Mouse (Mus musculus): ENCODE results near the gene Rgl2. TPM values are rescaled to one million over a fixed set of nuclear protein-coding genes. Genes with fewer than 3 reads are reported as not detected.
A peak's percentile ranks its signal among the peaks of the same experiment; 100 is the strongest.

The Rgl2 gene
- polyA plus RNA-seq, 1 experiment from 2014 or later, result 38.9 TPM

GRCm38 (mm10) chr17:33920282-33921097, 8.9 kb upstream of the Rgl2 start:
- Histone ChIP-seq H3K4me2 (ENCODE audit: low read length) (peak overlapping the region; percentile 99), H3K9ac (ENCODE audit: low read length) (peak overlapping the region; percentile 87), H3K36me3 (ENCODE audit: control insufficient read depth, insufficient read depth, low read length) (peaks cover 13% of the 10 kb centered on the region), H3K27me3 (ENCODE audit: control insufficient read depth, insufficient read depth, low read length) (no peaks in the 10 kb centered on the region), H3K9me3 (ENCODE audit: control insufficient read depth, low read length) (no peaks in the 10 kb centered on the region), H3K4me3 (ENCODE audit: control insufficient read depth in 1 of 2, insufficient read depth in 1 of 2, low read depth in 1 of 2, low read length in 2 of 2) (peak overlapping the region; percentile 81 to 83), H3K27ac (replicated peaks in 1 of 2; ENCODE audit: control insufficient read depth in 1 of 2, insufficient read depth in 1 of 2, low read depth in 2 of 2, low read length in 2 of 2) (peak overlapping the region; percentile 76 to 78; a peak in 3 of 4 replicates), H3K4me1 (ENCODE audit: control insufficient read depth in 2 of 2, insufficient read depth in 2 of 2, low read length in 2 of 2) (peaks cover 11 to 17% of the 10 kb centered on the region in 2 experiments)
- WGBS, result under 1% methylated on average over 36 of the region's 36 CpGs
- no peak for ATAC-seq (ENCODE audit: insufficient number of reproducible peaks, insufficient read depth, low FRiP score, low read depth)

- no peaks in the 10 kb centered on the region for H3K9me3 ChIP-seq (ENCODE audit: control insufficient read depth, low read length)
- H3K4me3 ChIP-seq (ENCODE audit: control insufficient read depth in 1 of 2, insufficient read depth in 1 of 2, low read depth in 1 of 2, low read length in 2 of 2), result no peak overlapping the region
- H3K36me3 ChIP-seq (ENCODE audit: control insufficient read depth, insufficient read depth, low read length), result peaks cover 15% of the 10 kb centered on the region
- no peak overlapping the region for H3K27ac ChIP-seq (replicated peaks in 1 of 2; ENCODE audit: control insufficient read depth in 1 of 2, insufficient read depth in 1 of 2, low read depth in 2 of 2, low read length in 2 of 2)
- H3K9ac ChIP-seq (ENCODE audit: low read length), result no peak overlapping the region
- H3K4me1 ChIP-seq (ENCODE audit: control insufficient read depth in 2 of 2, insufficient read depth in 2 of 2, low read length in 2 of 2), result peaks cover 11 to 17% of the 10 kb centered on the region in 2 experiments
- H3K27me3 ChIP-seq (ENCODE audit: control insufficient read depth, insufficient read depth, low read length), result no peaks in the 10 kb centered on the region
- 86% methylated on average over 7 of the region's 7 CpGs for WGBS
- no peak overlapping the region for H3K4me2 ChIP-seq (ENCODE audit: low read length)
- no peak for ATAC-seq (ENCODE audit: insufficient number of reproducible peaks, insufficient read depth, low FRiP score, low read depth)
Observed at GRCm38 (mm10) chr17:33921361-33921760, 8.0 kb upstream of the Rgl2 start.

GRCm38 (mm10) chr17:33924577-33925283, 4.6 kb upstream of the Rgl2 start:
- Histone ChIP-seq H3K27ac (replicated peaks in 1 of 2; ENCODE audit: control insufficient read depth in 1 of 2, insufficient read depth in 1 of 2, low read depth in 2 of 2, low read length in 2 of 2) (no peak overlapping the region), H3K27me3 (ENCODE audit: control insufficient read depth, insufficient read depth, low read length) (no peaks in the 10 kb centered on the region), H3K9ac (ENCODE audit: low read length) (no peak overlapping the region), H3K9me3 (ENCODE audit: control insufficient read depth, low read length) (no peaks in the 10 kb centered on the region), H3K4me1 (ENCODE audit: control insufficient read depth in 2 of 2, insufficient read depth in 2 of 2, low read length in 2 of 2) (peaks cover 0 to 7% of the 10 kb centered on the region in 2 experiments; a peak in 3 of 4 replicates), H3K36me3 (ENCODE audit: control insufficient read depth, insufficient read depth, low read length) (peaks cover 11% of the 10 kb centered on the region), H3K4me2 (ENCODE audit: low read length) (no peak overlapping the region), H3K4me3 (ENCODE audit: control insufficient read depth in 1 of 2, insufficient read depth in 1 of 2, low read depth in 1 of 2, low read length in 2 of 2) (no peak overlapping the region)
- WGBS, result 79% methylated on average over 10 of the region's 10 CpGs
- ATAC-seq (ENCODE audit: insufficient number of reproducible peaks, insufficient read depth, low FRiP score, low read depth), result no peak

GRCm38 (mm10) chr17:33925406-33926116, 3.8 kb upstream of the Rgl2 start:
- H3K4me1 ChIP-seq (ENCODE audit: control insufficient read depth in 2 of 2, insufficient read depth in 2 of 2, low read length in 2 of 2), result peaks cover under 1 to 9% of the 10 kb centered on the region in 2 experiments; a peak in 3 of 4 replicates
- no peaks in the 10 kb centered on the region for H3K27me3 ChIP-seq (ENCODE audit: control insufficient read depth, insufficient read depth, low read length)
- no peak overlapping the region for H3K9ac ChIP-seq (ENCODE audit: low read length)
- H3K4me3 ChIP-seq (ENCODE audit: control insufficient read depth in 1 of 2, insufficient read depth in 1 of 2, low read depth in 1 of 2, low read length in 2 of 2), result no peak overlapping the region
- no peak overlapping the region for H3K27ac ChIP-seq (replicated peaks in 1 of 2; ENCODE audit: control insufficient read depth in 1 of 2, insufficient read depth in 1 of 2, low read depth in 2 of 2, low read length in 2 of 2)
- peaks cover 11% of the 10 kb centered on the region for H3K36me3 ChIP-seq (ENCODE audit: control insufficient read depth, insufficient read depth, low read length)
- 82% methylated on average over 19 of the region's 21 CpGs for WGBS
- no peak for ATAC-seq (ENCODE audit: insufficient number of reproducible peaks, insufficient read depth, low FRiP score, low read depth)
- no peak overlapping the region for H3K4me2 ChIP-seq (ENCODE audit: low read length)
- no peaks in the 10 kb centered on the region for H3K9me3 ChIP-seq (ENCODE audit: control insufficient read depth, low read length)

GRCm38 (mm10) chr17:33926207-33926932, 3.0 kb upstream of the Rgl2 start:
- H3K4me2 ChIP-seq (ENCODE audit: low read length), result no peak overlapping the region
- H3K27ac ChIP-seq (replicated peaks in 1 of 2; ENCODE audit: control insufficient read depth in 1 of 2, insufficient read depth in 1 of 2, low read depth in 2 of 2, low read length in 2 of 2), result no peak overlapping the region
- no peaks in the 10 kb centered on the region for H3K9me3 ChIP-seq (ENCODE audit: control insufficient read depth, low read length)
- no peak overlapping the region for H3K4me3 ChIP-seq (ENCODE audit: control insufficient read depth in 1 of 2, insufficient read depth in 1 of 2, low read depth in 1 of 2, low read length in 2 of 2)
- ATAC-seq (ENCODE audit: insufficient number of reproducible peaks, insufficient read depth, low FRiP score, low read depth), result no peak
- peaks cover 11% of the 10 kb centered on the region for H3K36me3 ChIP-seq (ENCODE audit: control insufficient read depth, insufficient read depth, low read length)
- WGBS, result 74% methylated on average over 17 of the region's 17 CpGs
- peaks cover 8 to 17% of the 10 kb centered on the region in 2 experiments; a peak in 3 of 4 replicates for H3K4me1 ChIP-seq (ENCODE audit: control insufficient read depth in 2 of 2, insufficient read depth in 2 of 2, low read length in 2 of 2)
- H3K27me3 ChIP-seq (ENCODE audit: control insufficient read depth, insufficient read depth, low read length), result no peaks in the 10 kb centered on the region
- H3K9ac ChIP-seq (ENCODE audit: low read length), result no peak overlapping the region

GRCm38 (mm10) chr17:33928251-33928947, 944 bp upstream of the Rgl2 start:
- H3K4me1 ChIP-seq (ENCODE audit: control insufficient read depth in 2 of 2, insufficient read depth in 2 of 2, low read length in 2 of 2), result peaks cover 8 to 18% of the 10 kb centered on the region in 2 experiments; a peak in 3 of 4 replicates
- H3K27ac ChIP-seq (replicated peaks in 1 of 2; ENCODE audit: control insufficient read depth in 1 of 2, insufficient read depth in 1 of 2, low read depth in 2 of 2, low read length in 2 of 2), result no peak overlapping the region
- H3K36me3 ChIP-seq (ENCODE audit: control insufficient read depth, insufficient read depth, low read length), result peaks cover 28% of the 10 kb centered on the region
- no peaks in the 10 kb centered on the region for H3K9me3 ChIP-seq (ENCODE audit: control insufficient read depth, low read length)
- peak overlapping the region; percentile 97 for H3K4me2 ChIP-seq (ENCODE audit: low read length)
- H3K4me3 ChIP-seq (ENCODE audit: control insufficient read depth in 1 of 2, insufficient read depth in 1 of 2, low read depth in 1 of 2, low read length in 2 of 2), result peak overlapping the region; percentile 82 to 91
- peak overlapping the region; percentile 91 for H3K9ac ChIP-seq (ENCODE audit: low read length)
- no peak for ATAC-seq (ENCODE audit: insufficient number of reproducible peaks, insufficient read depth, low FRiP score, low read depth)
- H3K27me3 ChIP-seq (ENCODE audit: control insufficient read depth, insufficient read depth, low read length), result no peaks in the 10 kb centered on the region
- WGBS, result 51% methylated on average over 21 of the region's 21 CpGs

Measured in heart, embryonic 14.5 days (tissue).